Mouse (Mus musculus): ENCODE measurements around the gene Atp6ap1l. TPM values are rescaled to one million over a fixed set of nuclear protein-coding genes. Genes with fewer than 3 reads are reported as not detected.
"Not testable (repeated sequence)": the region's sequence is repeated elsewhere in the genome, so short reads cannot be mapped to it uniquely, and the experiment has no call there.

Gene Atp6ap1l
- total and polyA plus RNA-seq, 2 experiments from 2014 or later: 0.21 to 0.86 TPM

- H3K4me2 ChIP-seq (ENCODE audit: low read depth, low read length): no peak overlapping the region
- H3K4me1 ChIP-seq (ENCODE audit: insufficient read depth, low read length): no peaks in the 10 kb centered on the region
- no peaks in the 10 kb centered on the region for H3K27me3 ChIP-seq (ENCODE audit: insufficient read depth, low read length)
- H3K36me3 ChIP-seq (ENCODE audit: insufficient read depth, low read length): peaks cover 18% of the 10 kb centered on the region
- ATAC-seq (no peak), DNase-seq (ENCODE audit: low spot score) (no peak)
- no peak overlapping the region for H3K4me3 ChIP-seq (ENCODE audit: low read length)
- TF ChIP-seq CTCF (IDR thresholded peaks at IDR 0.05; ENCODE audit: low read depth): no peak
- H3K9me3 ChIP-seq (ENCODE audit: low read length): no peaks in the 10 kb centered on the region
- H3K27ac ChIP-seq: no peak overlapping the region
- 70% methylated on average over 5 of the region's 5 CpGs for WGBS
- H3K9ac ChIP-seq (replicated peaks; ENCODE audit: low read length): no peak overlapping the region
These were observed 21.9 kb upstream of the Atp6ap1l start for GRCm38 (mm10) chr13:90926938-90927633.

DNA sequence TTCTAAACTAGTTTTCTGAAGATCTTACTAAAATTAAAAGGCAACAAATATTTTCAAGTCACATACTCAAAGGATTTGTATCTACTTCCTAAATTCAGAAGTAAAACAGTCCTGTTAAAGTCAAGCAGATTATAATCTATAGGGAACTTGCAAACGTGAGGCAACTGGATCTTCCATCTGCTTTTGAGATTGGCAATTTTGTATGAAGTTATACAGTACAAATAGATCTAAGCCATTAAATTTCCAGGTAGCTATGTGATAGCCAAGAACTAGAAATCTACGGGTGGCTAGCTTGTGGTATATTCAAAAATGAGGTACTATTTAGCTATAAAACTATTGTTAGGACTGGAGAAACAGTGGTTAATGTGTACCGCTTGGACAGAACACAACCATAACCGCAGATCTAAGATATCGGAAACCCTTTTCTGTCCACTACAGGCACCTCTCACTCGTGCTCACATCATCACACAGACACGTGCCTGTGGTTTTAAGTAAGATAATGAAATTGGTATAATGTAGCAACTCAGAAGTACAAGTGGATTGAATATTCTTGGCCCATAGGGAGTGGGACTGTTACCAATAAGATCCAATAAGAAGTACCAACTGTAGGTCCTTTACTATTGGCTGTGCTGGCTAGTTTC, 21.1 kb upstream of the Atp6ap1l start:
- H3K27me3 ChIP-seq (ENCODE audit: insufficient read depth, low read length): no peaks in the 10 kb centered on the region
- no peak for TF ChIP-seq CTCF (IDR thresholded peaks at IDR 0.05; ENCODE audit: low read depth)

GRCm38 (mm10) chr13:90925191-90925590, 20.0 kb upstream of the Atp6ap1l start:
- DNase-seq (ENCODE audit: low spot score) (no peak), ATAC-seq (no peak)
- Histone ChIP-seq H3K4me2 (ENCODE audit: low read depth, low read length) (no peak overlapping the region), H3K4me3 (ENCODE audit: low read length) (no peak overlapping the region), H3K9ac (replicated peaks; ENCODE audit: low read length) (no peak overlapping the region), H3K36me3 (ENCODE audit: insufficient read depth, low read length) (peaks cover 18% of the 10 kb centered on the region), H3K4me1 (ENCODE audit: insufficient read depth, low read length) (no peaks in the 10 kb centered on the region), H3K27me3 (ENCODE audit: insufficient read depth, low read length) (no peaks in the 10 kb centered on the region), H3K9me3 (ENCODE audit: low read length) (no peaks in the 10 kb centered on the region), H3K27ac (no peak overlapping the region)
- WGBS: 90% methylated on average over 5 of the region's 5 CpGs
- TF ChIP-seq CTCF (IDR thresholded peaks at IDR 0.05; ENCODE audit: low read depth): no peak

More for the DNA sequence above, 21.1 kb upstream of the Atp6ap1l start:
- Histone ChIP-seq H3K9ac (replicated peaks; ENCODE audit: low read length) (no peak overlapping the region), H3K27ac (no peak overlapping the region), H3K4me2 (ENCODE audit: low read depth, low read length) (no peak overlapping the region), H3K4me1 (ENCODE audit: insufficient read depth, low read length) (no peaks in the 10 kb centered on the region), H3K4me3 (ENCODE audit: low read length) (no peak overlapping the region), H3K36me3 (ENCODE audit: insufficient read depth, low read length) (peaks cover 18% of the 10 kb centered on the region), H3K9me3 (ENCODE audit: low read length) (no peaks in the 10 kb centered on the region)
- DNase-seq (ENCODE audit: low spot score): no peak
- no peak for ATAC-seq
- WGBS: 85% methylated on average over 7 of the region's 7 CpGs

DNA sequence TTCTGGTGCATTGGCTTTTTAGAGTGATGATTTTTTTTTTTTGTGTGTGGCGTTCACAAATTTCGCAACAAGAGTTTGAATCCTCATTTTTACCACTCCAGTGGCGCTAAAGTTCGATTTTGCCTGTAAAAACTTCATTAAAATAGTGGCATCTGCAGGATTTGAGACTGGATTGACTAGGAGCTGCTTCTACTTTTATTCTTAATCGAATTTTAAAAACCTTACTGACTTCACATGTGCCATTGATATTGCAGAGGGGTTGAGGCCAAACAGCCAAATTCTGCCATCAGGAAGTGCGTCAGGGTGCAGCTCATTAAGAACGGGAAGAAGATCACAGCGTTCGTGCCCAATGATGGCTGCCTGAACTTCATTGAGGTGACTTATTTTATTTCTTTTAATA, 18.9 kb upstream of the Atp6ap1l start:
- Histone ChIP-seq H3K27me3 (ENCODE audit: insufficient read depth, low read length) (no peaks in the 10 kb centered on the region), H3K4me3 (ENCODE audit: low read length) (peak overlapping the region; percentile 86), H3K9me3 (ENCODE audit: low read length) (no peaks in the 10 kb centered on the region), H3K4me1 (ENCODE audit: insufficient read depth, low read length) (no peaks in the 10 kb centered on the region), H3K9ac (replicated peaks; ENCODE audit: low read length) (peak overlapping the region; percentile 88), H3K4me2 (ENCODE audit: low read depth, low read length) (peak overlapping the region; percentile 68), H3K36me3 (ENCODE audit: insufficient read depth, low read length) (peaks cover 18% of the 10 kb centered on the region), H3K27ac (no peak overlapping the region)
- ATAC-seq (no peak), DNase-seq (ENCODE audit: low spot score) (no peak)
- no peak for TF ChIP-seq CTCF (IDR thresholded peaks at IDR 0.05; ENCODE audit: low read depth)
- WGBS: 53% methylated on average over 9 of the region's 9 CpGs

GRCm38 (mm10) chr13:90923617-90924016, 18.5 kb upstream of the Atp6ap1l start:
- H3K4me3 ChIP-seq (ENCODE audit: low read length): peak overlapping the region; percentile 86
- not testable (repeated sequence) for H3K4me1 ChIP-seq (ENCODE audit: insufficient read depth, low read length); H3K27me3 ChIP-seq (ENCODE audit: insufficient read depth, low read length); ATAC-seq; DNase-seq (ENCODE audit: low spot score); H3K9me3 ChIP-seq (ENCODE audit: low read length)
- peaks cover 18% of the 10 kb centered on the region for H3K36me3 ChIP-seq (ENCODE audit: insufficient read depth, low read length)
- 1% methylated on average over 13 of the region's 13 CpGs for WGBS
- H3K9ac ChIP-seq (replicated peaks; ENCODE audit: low read length): peak overlapping the region; percentile 88
- peak overlapping the region; percentile 68 for H3K4me2 ChIP-seq (ENCODE audit: low read depth, low read length)
- 0 out of 2 replicates have a peak overlapping the region, but pooled peaks have one; percentile 83 for H3K27ac ChIP-seq

GRCm38 (mm10) chr13:90922751-90923612, 17.8 kb upstream of the Atp6ap1l start, which contains the start of gene Rps23:
Gene Rps23 (plus strand): TSS chr13:90922958.
- ATAC-seq (peak; percentile 99), DNase-seq (ENCODE audit: low spot score) (peak; percentile 96)
- Histone ChIP-seq H3K9ac (replicated peaks; ENCODE audit: low read length) (peak within 1 kb of the TSS; percentile 88), H3K4me1 (ENCODE audit: insufficient read depth, low read length) (no peaks in the 10 kb centered on the region), H3K27ac (peak within 1 kb of the TSS; percentile 83), H3K9me3 (ENCODE audit: low read length) (no peaks in the 10 kb centered on the region), H3K36me3 (ENCODE audit: insufficient read depth, low read length) (peaks cover 18% of the 10 kb centered on the region), H3K4me2 (ENCODE audit: low read depth, low read length) (peak within 1 kb of the TSS; percentile 68), H3K4me3 (ENCODE audit: low read length) (peak within 1 kb of the TSS; percentile 86), H3K27me3 (ENCODE audit: insufficient read depth, low read length) (no peaks in the 10 kb centered on the region)
- WGBS: under 1% methylated on average over 57 of the region's 57 CpGs
- TF ChIP-seq CTCF (IDR thresholded peaks at IDR 0.05; ENCODE audit: low read depth): no peak

All from hindbrain, postnatal 0 days (tissue).